Mouse (Mus musculus) liver, embryonic 14 days (tissue): ENCODE results near the gene Tax1bp1. TPM values are rescaled to one million over a fixed set of nuclear protein-coding genes. Genes with fewer than 3 reads are reported as not detected.

ENCODE experiments used
- polyA plus RNA-seq: library from polyadenylated mRNA; depleted of rRNA; stranded (reverse); fragments of >200 nt; gene quantifications from 2 replicates; pipeline ENCODE4 v1.2.3, GENCODE M21; 2012; rRNA removed

Gene Tax1bp1
- 35.4 and 37.8 TPM in 2 replicates for polyA plus RNA-seq

DNA sequence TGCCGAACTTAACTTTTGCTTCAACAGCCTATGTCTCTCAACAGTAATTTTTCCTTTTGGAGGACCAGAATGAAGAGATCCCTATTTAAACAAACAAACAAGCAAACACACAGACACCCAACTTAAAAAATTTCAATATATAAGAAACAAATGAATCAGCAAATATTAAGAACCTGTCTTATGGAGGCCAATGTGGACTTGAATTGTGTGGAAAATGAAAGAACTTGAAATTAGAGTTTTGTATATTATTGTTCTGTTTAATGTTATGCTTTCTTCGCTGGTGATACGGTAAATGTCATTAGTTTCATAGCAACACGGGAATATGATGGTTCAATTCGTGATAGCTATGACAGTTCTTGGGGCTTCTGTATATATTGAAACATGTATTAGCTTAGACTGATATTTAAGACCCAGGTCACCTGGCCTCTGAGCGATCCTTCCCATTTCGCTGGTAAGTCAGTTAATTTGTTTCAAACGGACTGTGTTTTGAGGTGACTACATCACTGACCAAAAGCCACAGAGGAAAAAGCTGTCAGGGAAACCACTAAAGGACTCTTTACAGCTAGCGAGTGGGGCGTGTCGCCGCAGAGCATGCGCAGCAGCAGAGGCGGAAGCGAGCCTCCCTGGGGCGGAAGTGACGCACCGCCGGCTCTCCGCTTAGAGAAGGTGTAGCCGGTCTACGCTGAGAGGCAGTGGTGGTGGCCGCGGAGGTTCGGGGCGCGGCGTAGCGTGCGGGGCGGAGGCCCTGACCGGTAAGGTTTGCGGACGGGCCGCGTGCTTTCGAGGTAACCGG lies at the start of gene Tax1bp1:
Tax1bp1 (plus strand) TSS at position 626 of the 793 bp plus-strand sequence.

Other genes with a start within 250 kb of the Tax1bp1 start
- gene Hibadh, start 73.3 kb upstream of the Tax1bp1 start, polyA plus RNA-seq, result 27.6 and 31.4 TPM in 2 replicates